Mouse (Mus musculus): ENCODE data around the gene Rtraf.

- TF ChIP-seq POLR2A (IDR thresholded peaks at IDR 0.05; ENCODE audit: insufficient read depth, low read depth, low read length) (peak; percentile 83; the same call in 1 of the 2 replicates), CTCF (IDR thresholded peaks at IDR 0.05; ENCODE audit: insufficient read depth, low read depth, low read length) (no peak)
Observed at GRCm38 (mm10) chr14:19823321-19824142, at the start of gene Rtraf.

Measured in olfactory bulb, adult 2 months (tissue).